ENCODE assay signal across 16 mouse cellular contexts in genomic region chr3:135722104-135722503, GRCm38 (mm10).
"Had no signal": no experiment of that assay in that cellular context is flagged by ENCODE, and none has a peak within 500 bp of the region (broad histone marks: within the 10 kb centered on the region; RNA-seq: fewer than 3 reads in every experiment).

No protein-coding gene starts in this region.

- H3K27me3 ChIP-seq: megakaryocyte, embryonic 14.5 days; midbrain, embryonic 13.5 days; midbrain, embryonic 15.5 days; neural tube, embryonic 12.5 days; stomach, embryonic 15.5 days had no signal

- H3K4me2 ChIP-seq: lung, embryonic 14.5 days; midbrain, embryonic 11.5 days; midbrain, embryonic 13.5 days; midbrain, embryonic 15.5 days; neural tube, embryonic 12.5 days; stomach, embryonic 15.5 days had no signal

- H3K36me3 ChIP-seq: midbrain, embryonic 13.5 days; midbrain, embryonic 15.5 days; neural tube, embryonic 12.5 days; stomach, embryonic 15.5 days had no signal

- H3K4me3 ChIP-seq: megakaryocyte, embryonic 14.5 days; midbrain, embryonic 13.5 days; midbrain, embryonic 15.5 days; neural tube, embryonic 12.5 days; stomach, embryonic 15.5 days had no signal

- DNase-seq: lung, adult 18-20 months; lung, embryonic 14.5 days; lung, postnatal 10 days; lung, postnatal 36 days; right cerebral cortex, postnatal 14 days; thymus, adult 2 months; thymus, postnatal 25 days; thymus, postnatal 4 days had no signal

- H3K9me3 ChIP-seq: megakaryocyte, embryonic 14.5 days; midbrain, embryonic 13.5 days; midbrain, embryonic 15.5 days; neural tube, embryonic 12.5 days; stomach, embryonic 15.5 days had no signal

- ATAC-seq: midbrain, embryonic 13.5 days; midbrain, embryonic 15.5 days had no signal

- H3K9ac ChIP-seq: lung, embryonic 14.5 days; midbrain, embryonic 13.5 days; midbrain, embryonic 15.5 days; neural tube, embryonic 12.5 days; stomach, embryonic 15.5 days had no signal

- H3K4me1 ChIP-seq: midbrain, embryonic 13.5 days; midbrain, embryonic 15.5 days; neural tube, embryonic 12.5 days had no signal

- H3K27ac ChIP-seq: macrophage; midbrain, embryonic 13.5 days; midbrain, embryonic 15.5 days; neural tube, embryonic 12.5 days; stomach, embryonic 15.5 days; stomach, postnatal 0 days had no signal
